Mouse (Mus musculus) neural tube, embryonic 15.5 days (tissue): ENCODE measurements around the gene Slc18a3. TPM values are rescaled to one million over a fixed set of nuclear protein-coding genes. Genes with fewer than 3 reads are reported as not detected.

ENCODE experiments used
- ATAC-seq: fragments of 200-750 bp; cut with Nextera tagmentation; 2 replicates; pipeline ENCODE4 v1.8.0; 2017; ENCODE audit warnings: mild to moderate bottlenecking, moderate TSS enrichment, moderate library complexity; ENCODE audit not compliant: low FRiP score
- H3K27ac ChIP-seq: fragments of 300-500 bp; sonication (generic); replicated peaks from 2 replicates; pipeline ENCODE4 v1.5.1; 2015; ENCODE audit warnings: mild to moderate bottlenecking, inconsistent platforms
- H3K27me3 ChIP-seq: fragments of 300-500 bp; sonication (generic); replicated peaks from 2 replicates; pipeline ENCODE4 v1.6.1; 2015; ENCODE audit warnings: inconsistent platforms
- H3K36me3 ChIP-seq: fragments of 300-500 bp; sonication (generic); 2 replicates; pipeline ENCODE4 v1.6.1; 2015; ENCODE audit warnings: inconsistent platforms
- H3K4me1 ChIP-seq: fragments of 300-500 bp; sonication (generic); 2 replicates; pipeline ENCODE4 v1.6.1; 2015; ENCODE audit warnings: inconsistent platforms
- H3K4me2 ChIP-seq: fragments of 300-500 bp; sonication (generic); 2 replicates; pipeline ENCODE4 v1.6.1; 2015; ENCODE audit warnings: inconsistent platforms, mild to moderate bottlenecking, moderate library complexity
- H3K4me3 ChIP-seq: fragments of 300-500 bp; sonication (generic); replicated peaks from 2 replicates; pipeline ENCODE4 v1.5.1; 2015; ENCODE audit warnings: mild to moderate bottlenecking, inconsistent platforms
- H3K9ac ChIP-seq: fragments of 300-500 bp; sonication (generic); replicated peaks from 2 replicates; pipeline ENCODE4 v1.6.1; 2015; ENCODE audit warnings: mild to moderate bottlenecking, inconsistent platforms
- H3K9me3 ChIP-seq: fragments of 300-500 bp; sonication (generic); replicated peaks from 2 replicates; pipeline ENCODE4 v1.6.1; 2016; ENCODE audit warnings: inconsistent platforms
- WGBS: fragments of 180-500 bp; shearing (Covaris S2); methylation state at CpG from one replicate; pipeline ENCODE4 v1.1.7; 2015; ENCODE audit warnings: mixed read lengths; 5-methylcytosine and 5-hydroxymethylcytosine counted together
- polyA plus RNA-seq: library from polyadenylated mRNA; unstranded; fragments of >200 nt; fragmentation: Nextera tagmentation; extraction: Ambion mirVana; gene quantifications from 2 replicates; pipeline ENCODE4 v1.2.1, GENCODE M21; 2015

Gene Slc18a3
- polyA plus RNA-seq, 1 experiment from 2014 or later: 42.7 TPM

GRCm38 (mm10) chr14:32496115-32496850, 31.6 kb upstream of the Slc18a3 start:
- Histone ChIP-seq H3K4me1 (peaks cover 9% of the 10 kb centered on the region), H3K9me3 (no peaks in the 10 kb centered on the region), H3K36me3 (no peaks in the 10 kb centered on the region), H3K4me3 (no peak overlapping the region), H3K27me3 (peaks cover 16% of the 10 kb centered on the region; the same call in 1 of the 2 replicates), H3K27ac (no peak overlapping the region), H3K9ac (no peak overlapping the region), H3K4me2 (no peak overlapping the region)
- 74% methylated on average over 8 of the region's 8 CpGs for WGBS
- ATAC-seq: no peak

- Histone ChIP-seq H3K9me3 (no peaks in the 10 kb centered on the region), H3K4me3 (peak overlapping the region; percentile 27), H3K27ac (no peak overlapping the region), H3K27me3 (peaks cover 16% of the 10 kb centered on the region; the same call in 1 of the 2 replicates), H3K4me1 (peaks cover 9% of the 10 kb centered on the region), H3K36me3 (no peaks in the 10 kb centered on the region), H3K4me2 (peak overlapping the region; percentile 64), H3K9ac (peak overlapping the region; percentile 37; the same call in 1 of the 2 replicates)
- no peak; the same call in 1 of the 2 replicates for ATAC-seq
- WGBS: 18% methylated on average over 13 of the region's 13 CpGs
These were observed 27.9 kb upstream of the Slc18a3 start for GRCm38 (mm10) chr14:32492521-32492920.

DNA sequence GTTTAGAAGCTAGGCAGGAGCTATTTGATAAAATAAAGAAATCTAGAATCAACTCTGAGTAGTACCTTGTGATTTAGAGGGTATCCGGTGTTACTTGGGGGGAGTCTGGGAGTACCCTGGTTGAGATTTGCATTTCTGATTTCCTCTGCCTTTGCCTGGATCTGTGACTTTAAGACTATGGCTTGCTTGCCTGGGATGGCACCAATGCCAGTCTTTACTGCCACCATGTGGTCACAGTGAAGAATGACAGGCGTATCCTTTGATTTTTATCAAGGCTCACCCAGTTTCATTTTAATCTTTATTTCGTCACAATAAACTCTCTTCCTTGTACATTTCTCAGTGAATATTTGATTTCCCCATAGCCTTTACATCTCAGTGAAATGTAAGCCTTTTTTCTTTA, 17.4 kb upstream of the Slc18a3 start:
- Histone ChIP-seq H3K4me2 (no peak overlapping the region), H3K4me3 (no peak overlapping the region), H3K9ac (no peak overlapping the region), H3K4me1 (no peaks in the 10 kb centered on the region), H3K27me3 (peaks cover 6% of the 10 kb centered on the region), H3K27ac (no peak overlapping the region), H3K9me3 (no peaks in the 10 kb centered on the region), H3K36me3 (no peaks in the 10 kb centered on the region)
- no peak for ATAC-seq
- 11% methylated on average over 3 of the region's 3 CpGs for WGBS

DNA sequence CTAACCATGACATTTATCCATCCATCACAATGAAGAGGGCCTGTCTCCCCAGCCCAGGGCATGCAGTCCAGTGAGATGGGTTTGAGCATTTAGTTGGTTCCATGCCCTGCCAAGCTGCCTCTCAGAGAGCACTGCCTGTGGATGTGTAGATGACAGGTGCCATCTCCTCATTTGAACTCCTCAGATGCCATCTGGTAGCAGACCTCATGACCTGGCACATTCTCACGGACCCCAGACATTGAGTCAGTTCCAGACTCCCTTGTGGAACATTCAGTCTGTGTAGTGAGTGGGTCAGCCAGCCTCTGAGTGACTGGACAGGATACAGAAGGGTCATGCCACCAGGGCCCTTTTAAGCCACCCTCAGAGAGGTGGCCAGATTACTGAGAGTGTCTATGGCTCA, 12.9 kb upstream of the Slc18a3 start:
- Histone ChIP-seq H3K9ac (no peak overlapping the region), H3K4me3 (no peak overlapping the region), H3K4me2 (no peak overlapping the region), H3K4me1 (no peaks in the 10 kb centered on the region), H3K27me3 (peaks cover 6% of the 10 kb centered on the region), H3K9me3 (no peaks in the 10 kb centered on the region), H3K27ac (no peak overlapping the region), H3K36me3 (no peaks in the 10 kb centered on the region)
- ATAC-seq: no peak
- 84% methylated on average over 1 of the region's 1 CpGs for WGBS

- H3K36me3 ChIP-seq: no peaks in the 10 kb centered on the region
- no peak overlapping the region for H3K27ac ChIP-seq
- ATAC-seq: no peak
- no peak overlapping the region for H3K4me2 ChIP-seq
- H3K27me3 ChIP-seq: peaks cover 11% of the 10 kb centered on the region
- H3K9ac ChIP-seq: no peak overlapping the region
- no peak overlapping the region for H3K4me3 ChIP-seq
- 82% methylated on average over 6 of the region's 6 CpGs for WGBS
- H3K9me3 ChIP-seq: no peaks in the 10 kb centered on the region
- H3K4me1 ChIP-seq: no peaks in the 10 kb centered on the region
These were observed 11.9 kb upstream of the Slc18a3 start for GRCm38 (mm10) chr14:32476559-32476958.

DNA sequence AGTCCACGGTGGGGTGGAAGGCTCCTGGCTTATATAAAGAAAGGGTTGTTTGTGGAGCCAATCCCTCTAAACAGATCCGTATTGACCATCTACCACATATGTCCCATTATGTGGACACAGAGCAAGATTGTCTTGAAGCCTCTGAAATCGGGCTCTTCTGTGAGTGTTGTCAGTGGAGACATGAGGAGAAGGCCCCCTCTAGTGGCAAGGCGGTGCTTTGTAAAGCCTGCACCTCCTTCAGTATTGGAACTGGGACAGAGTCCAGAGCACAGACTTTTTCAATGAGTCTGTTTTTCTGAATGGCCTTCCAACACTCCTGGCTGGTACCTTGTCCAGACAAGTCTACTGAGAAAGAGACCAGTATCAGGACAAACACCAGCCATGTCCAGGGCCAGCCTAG, 8.3 kb upstream of the Slc18a3 start:
- no peaks in the 10 kb centered on the region for H3K4me1 ChIP-seq
- no peak overlapping the region for H3K4me3 ChIP-seq
- no peak overlapping the region for H3K27ac ChIP-seq
- no peaks in the 10 kb centered on the region for H3K9me3 ChIP-seq
- WGBS: 9% methylated on average over 4 of the region's 4 CpGs
- no peaks in the 10 kb centered on the region for H3K36me3 ChIP-seq
- no peak overlapping the region for H3K9ac ChIP-seq
- H3K27me3 ChIP-seq: peaks cover 11% of the 10 kb centered on the region
- ATAC-seq: no peak
- no peak overlapping the region for H3K4me2 ChIP-seq

DNA sequence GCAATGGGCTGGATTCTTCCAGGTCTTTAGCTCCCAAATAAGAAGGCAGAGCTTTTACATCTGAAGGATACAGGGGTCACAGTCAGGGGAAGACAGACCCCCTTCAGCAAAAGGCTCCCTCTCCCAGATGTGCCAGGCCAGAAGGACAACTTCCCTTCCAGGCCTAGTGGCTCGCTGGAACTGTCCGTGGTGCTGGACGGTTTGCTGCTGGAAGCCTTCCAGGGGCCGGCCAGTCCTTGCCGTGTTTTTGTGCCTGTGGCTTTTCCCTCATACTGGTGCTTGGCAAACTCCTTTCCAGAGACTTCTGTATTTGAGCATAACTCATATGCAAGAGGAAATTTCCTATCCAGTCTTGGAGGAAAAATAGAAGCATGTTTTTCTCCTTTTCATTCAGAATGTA, 3.0 kb upstream of the Slc18a3 start:
- no peaks in the 10 kb centered on the region for H3K36me3 ChIP-seq
- no peak overlapping the region for H3K27ac ChIP-seq
- H3K9me3 ChIP-seq: no peaks in the 10 kb centered on the region
- ATAC-seq: no peak
- 13% methylated on average over 5 of the region's 5 CpGs for WGBS
- no peak overlapping the region for H3K9ac ChIP-seq
- H3K4me1 ChIP-seq: peaks cover 31% of the 10 kb centered on the region
- peaks cover 55% of the 10 kb centered on the region for H3K27me3 ChIP-seq
- H3K4me3 ChIP-seq: no peak overlapping the region
- no peak overlapping the region for H3K4me2 ChIP-seq

DNA sequence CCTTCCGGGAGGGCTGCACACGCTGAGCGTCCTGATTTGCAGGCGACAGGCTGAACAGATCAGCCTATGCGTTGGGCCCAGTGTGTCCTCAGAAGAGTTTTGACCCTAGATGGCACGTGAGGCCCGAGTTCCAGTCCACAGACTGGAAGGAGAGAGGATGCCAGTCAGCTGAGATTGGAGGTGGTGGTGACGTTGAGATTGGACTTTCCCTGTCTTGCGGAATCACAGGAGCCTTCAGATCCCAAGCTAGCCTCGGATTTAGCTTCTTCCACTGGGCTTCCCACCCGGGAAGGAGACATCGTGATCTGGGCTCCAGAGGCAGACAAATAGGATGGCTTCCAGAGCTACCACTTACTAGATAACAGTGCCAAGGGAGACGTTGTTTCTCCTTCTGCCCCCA, 1.2 kb upstream of the Slc18a3 start, which contains the start of gene Chat:
Chat (minus strand) TSS at position 101 of the 400 bp plus-strand sequence.
- Histone ChIP-seq H3K27ac (no peak within 1 kb of the TSS), H3K9me3 (no peaks in the 10 kb centered on the region), H3K36me3 (no peaks in the 10 kb centered on the region), H3K4me3 (peak within 1 kb of the TSS; percentile 40), H3K4me1 (peaks cover 33% of the 10 kb centered on the region), H3K9ac (peak within 1 kb of the TSS; percentile 36), H3K4me2 (peak within 1 kb of the TSS; percentile 70), H3K27me3 (peaks cover 67% of the 10 kb centered on the region)
- WGBS: 18% methylated on average over 13 of the region's 13 CpGs
- ATAC-seq: no peak

DNA sequence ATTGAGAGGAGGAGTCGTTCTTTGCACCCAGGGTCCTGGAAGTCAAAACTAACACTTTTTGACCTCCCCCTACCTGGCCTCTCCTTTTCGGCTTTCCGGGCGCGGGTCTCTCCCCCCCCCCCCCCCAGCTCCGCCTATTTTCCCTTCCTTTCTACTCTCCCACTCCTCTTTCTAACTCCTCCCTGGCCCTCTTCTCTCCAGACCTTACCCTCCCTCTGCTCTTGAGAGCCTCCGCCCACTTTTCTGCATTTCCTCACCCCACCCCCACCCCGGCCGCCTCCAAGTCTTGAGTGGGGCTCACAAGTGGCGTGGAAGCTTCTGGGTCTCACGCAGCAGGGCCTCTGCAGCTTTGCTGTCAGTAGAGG, 838 bp upstream of the Slc18a3 start:
- no peaks in the 10 kb centered on the region for H3K9me3 ChIP-seq
- WGBS: 2% methylated on average over 9 of the region's 11 CpGs
- H3K27ac ChIP-seq: no peak overlapping the region
- no peaks in the 10 kb centered on the region for H3K36me3 ChIP-seq
- no peak overlapping the region for H3K9ac ChIP-seq
- peaks cover 70% of the 10 kb centered on the region for H3K27me3 ChIP-seq
- ATAC-seq: no peak
- H3K4me3 ChIP-seq: peak overlapping the region; percentile 40
- H3K4me2 ChIP-seq: peak overlapping the region; percentile 70
- peaks cover 35% of the 10 kb centered on the region for H3K4me1 ChIP-seq

- no peaks in the 10 kb centered on the region for H3K36me3 ChIP-seq
- no peak for ATAC-seq
These were observed 1.2 kb downstream of the Slc18a3 start for GRCm38 (mm10) chr14:32463211-32464040.

DNA sequence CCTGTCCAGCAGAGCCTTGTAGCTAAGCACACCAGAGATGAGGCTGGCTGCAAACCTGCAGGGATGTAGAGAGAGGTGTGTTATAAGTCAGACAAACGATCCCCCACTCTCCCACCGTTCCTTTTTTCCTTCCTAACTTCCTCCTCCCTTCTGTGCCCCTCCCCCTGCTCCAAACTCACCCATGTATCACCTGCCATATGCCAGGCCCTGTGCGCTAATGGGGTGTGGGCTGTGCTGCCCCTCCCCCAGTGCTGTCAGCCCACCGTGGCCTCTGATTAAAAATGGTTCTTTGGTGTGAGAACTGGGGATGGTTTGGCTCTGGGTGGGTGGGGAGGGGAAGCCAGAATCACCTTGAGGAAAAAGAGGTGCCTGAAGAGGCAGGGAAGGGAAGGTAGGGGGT, 12.1 kb downstream of the Slc18a3 start:
- no peaks in the 10 kb centered on the region for H3K9me3 ChIP-seq
- H3K4me2 ChIP-seq: no peak overlapping the region
- H3K36me3 ChIP-seq: no peaks in the 10 kb centered on the region
- H3K4me1 ChIP-seq: peaks cover 10% of the 10 kb centered on the region; the same call in 1 of the 2 replicates
- peaks cover 23% of the 10 kb centered on the region for H3K27me3 ChIP-seq
- ATAC-seq: no peak
- 10% methylated on average over 4 of the region's 4 CpGs for WGBS
- no peak overlapping the region for H3K9ac ChIP-seq
- H3K4me3 ChIP-seq: no peak overlapping the region
- H3K27ac ChIP-seq: no peak overlapping the region

More at GRCm38 (mm10) chr14:32463211-32464040, 1.2 kb downstream of the Slc18a3 start:
- Histone ChIP-seq H3K4me1 (peaks cover 37% of the 10 kb centered on the region), H3K27ac (0 out of 2 replicates have a peak overlapping the region, but pooled peaks have one; percentile 37), H3K4me3 (peak overlapping the region; percentile 40), H3K9me3 (no peaks in the 10 kb centered on the region), H3K9ac (no peak overlapping the region), H3K27me3 (peaks cover 91% of the 10 kb centered on the region), H3K4me2 (peak overlapping the region; percentile 70)
- WGBS: 2% methylated on average over 74 of the region's 74 CpGs
